In genomic region chr4:29414616-29415015, GRCm38 (mm10) we compare ENCODE assay signal across 28 mouse cellular contexts.
DNase-seq lines count a peak whose midpoint lies in the region; ATAC-seq lines count a peak whose summit lies in the region.
"Had no signal": no experiment of that assay in that cellular context is flagged by ENCODE, and none has a peak within 500 bp of the region (broad histone marks: within the 10 kb centered on the region; RNA-seq: fewer than 3 reads in every experiment).

No protein-coding gene starts in this region.

- H3K4me1 ChIP-seq in forebrain, embryonic 11.5 days (replicated peaks; ENCODE audit: control insufficient read depth, insufficient read depth, low read length): no peaks in the 10 kb centered on the region
- H3K4me1 ChIP-seq in forebrain, embryonic 15.5 days: no peaks in the 10 kb centered on the region
- no peaks in the 10 kb centered on the region for H3K4me1 ChIP-seq in kidney, embryonic 14.5 days (ENCODE audit: control insufficient read depth, insufficient read depth, low read length)
- H3K4me1 ChIP-seq: hindbrain, embryonic 10.5 days; hindbrain, embryonic 15.5 days; neural tube, embryonic 13.5 days had no signal

- WGBS in forebrain, embryonic 11.5 days: 91% methylated on average over 8 of the region's 8 CpGs
- WGBS in forebrain, embryonic 15.5 days: 90% methylated on average over 8 of the region's 8 CpGs
- 68% methylated on average over 8 of the region's 8 CpGs for WGBS in kidney, embryonic 14.5 days

- H3K9ac ChIP-seq in forebrain, embryonic 11.5 days (ENCODE audit: low read length): no peak overlapping the region
- no peak overlapping the region for H3K9ac ChIP-seq in forebrain, embryonic 15.5 days (replicated peaks)
- no peak overlapping the region for H3K9ac ChIP-seq in kidney, embryonic 14.5 days (ENCODE audit: low read depth, low read length)
- H3K9ac ChIP-seq: forebrain, embryonic 12.5 days; hindbrain, embryonic 15.5 days; liver, embryonic 14.5 days; midbrain, embryonic 13.5 days; neural tube, embryonic 13.5 days had no signal

- H3K9me3 ChIP-seq in forebrain, embryonic 11.5 days (ENCODE audit: control insufficient read depth, low read length): no peaks in the 10 kb centered on the region
- H3K9me3 ChIP-seq in forebrain, embryonic 15.5 days: no peaks in the 10 kb centered on the region
- H3K9me3 ChIP-seq in kidney, embryonic 14.5 days (ENCODE audit: control insufficient read depth, low read length): no peaks in the 10 kb centered on the region
- H3K9me3 ChIP-seq: forebrain, embryonic 12.5 days; hindbrain, embryonic 10.5 days; hindbrain, embryonic 15.5 days; midbrain, embryonic 13.5 days; neural tube, embryonic 13.5 days had no signal

- no peak for DNase-seq in forebrain, embryonic 11.5 days (ENCODE audit: low spot score)
- DNase-seq in kidney, postnatal 36 days: no peak
- DNase-seq in right cerebral cortex, adult 18-20 months: peak; percentile 49
- no peak for DNase-seq in right cerebral cortex, postnatal 4 days
- DNase-seq: adrenal gland, adult 2 months; adrenal gland, postnatal 36 days; cerebellum, adult 2 months; cerebellum, postnatal 14 days; gastrocnemius, postnatal 10 days; heart, postnatal 14 days; kidney, adult 11 months; liver; lung, adult 2 months; lung, postnatal 10 days had no signal

- no peaks in the 10 kb centered on the region for H3K36me3 ChIP-seq in forebrain, embryonic 11.5 days (ENCODE audit: control insufficient read depth, insufficient read depth, low read length)
- H3K36me3 ChIP-seq in forebrain, embryonic 15.5 days: no peaks in the 10 kb centered on the region
- H3K36me3 ChIP-seq in kidney, embryonic 14.5 days (ENCODE audit: control insufficient read depth, insufficient read depth, low read length): no peaks in the 10 kb centered on the region
- H3K36me3 ChIP-seq: forebrain, embryonic 12.5 days; hindbrain, embryonic 10.5 days; hindbrain, embryonic 15.5 days; midbrain, embryonic 13.5 days; neural tube, embryonic 13.5 days had no signal

- H3K27ac ChIP-seq in forebrain, embryonic 11.5 days (ENCODE audit: low read depth, low read length): no peak overlapping the region
- no peak overlapping the region for H3K27ac ChIP-seq in forebrain, embryonic 15.5 days (replicated peaks)
- no peak overlapping the region for H3K27ac ChIP-seq in kidney, embryonic 14.5 days (ENCODE audit: low read depth, low read length)
- H3K27ac ChIP-seq: forebrain, embryonic 12.5 days; hindbrain, embryonic 10.5 days; hindbrain, embryonic 15.5 days; kidney, postnatal 0 days; liver, embryonic 14.5 days; macrophage; midbrain, embryonic 13.5 days; neural tube, embryonic 13.5 days had no signal

- H3K27me3 ChIP-seq in forebrain, embryonic 11.5 days (ENCODE audit: control insufficient read depth, insufficient read depth, low read length): no peaks in the 10 kb centered on the region
- H3K27me3 ChIP-seq in forebrain, embryonic 15.5 days: no peaks in the 10 kb centered on the region
- H3K27me3 ChIP-seq in kidney, embryonic 14.5 days (ENCODE audit: control insufficient read depth, insufficient read depth, low read length): no peaks in the 10 kb centered on the region
- H3K27me3 ChIP-seq: CH12.LX; forebrain, embryonic 12.5 days; hindbrain, embryonic 15.5 days; midbrain, embryonic 13.5 days; neural tube, embryonic 13.5 days had no signal

- ATAC-seq in forebrain, embryonic 11.5 days (replicated peaks; ENCODE audit: low FRiP score): 0 out of 2 replicates have a peak, but pooled peaks have one; percentile 15
- no peak for ATAC-seq in forebrain, embryonic 15.5 days (replicated peaks)
- 0 out of 2 replicates have a peak, but pooled peaks have one; percentile 43 for ATAC-seq in kidney, embryonic 14.5 days (ENCODE audit: low FRiP score, low TSS enrichment)
- no peak for ATAC-seq in inflammation-experienced regulatory T-cells, adult 6 months
- ATAC-seq: activated CD4-positive, CD25-positive, alpha-beta regulatory T cell, adult 4 months; midbrain, embryonic 13.5 days had no signal

- H3K4me3 ChIP-seq in forebrain, embryonic 11.5 days (ENCODE audit: low read depth, low read length): no peak overlapping the region
- no peak overlapping the region for H3K4me3 ChIP-seq in forebrain, embryonic 15.5 days
- H3K4me3 ChIP-seq in kidney, embryonic 14.5 days (ENCODE audit: low read length): no peak overlapping the region
- H3K4me3 ChIP-seq: erythroblast, embryonic 14.5 days; forebrain, embryonic 12.5 days; hindbrain, embryonic 10.5 days; hindbrain, embryonic 15.5 days; midbrain, embryonic 13.5 days; neural tube, embryonic 13.5 days had no signal

- no peak overlapping the region for H3K4me2 ChIP-seq in forebrain, embryonic 11.5 days (ENCODE audit: low read depth, low read length, severe bottlenecking)
- no peak overlapping the region for H3K4me2 ChIP-seq in forebrain, embryonic 15.5 days (replicated peaks)
- H3K4me2 ChIP-seq in kidney, embryonic 14.5 days (replicated peaks; ENCODE audit: low read depth, low read length): no peak overlapping the region
- H3K4me2 ChIP-seq: forebrain, embryonic 12.5 days; hindbrain, embryonic 15.5 days; midbrain, embryonic 13.5 days; neural tube, embryonic 13.5 days had no signal

Comparison
In these comparisons a context has a peak if more than half of its experiments do, and no peak if none do; other contexts are left out.
1. ATAC-seq: peak in forebrain, embryonic 11.5 days (single experiment) and kidney, embryonic 14.5 days (single experiment); none in forebrain, embryonic 15.5 days (single experiment) and inflammation-experienced regulatory T-cells, adult 6 months (single experiment).